Mouse (Mus musculus) naive thymus-derived CD4-positive, alpha-beta T cell, adult 2 months (primary cell): ENCODE data around the gene Gpr142.
A peak's percentile ranks its signal among the peaks of the same experiment; 100 is the strongest.

Source experiments
- DNase-seq: peaks from one replicate; pipeline ENCODE4 v3.0.0-alpha.2; 2011; ENCODE audit warnings: low read depth

Gpr142 gene

GRCm38 (mm10) chr11:114798624-114799023 lies at the start of gene Gpr142:
Gene Gpr142 (plus strand): TSS chr11:114798924.
- no peak for DNase-seq

- DNase-seq: peak; percentile 14
These were observed 33.6 kb upstream of the Gpr142 start, which contains the start of gene Kif19a for GRCm38 (mm10) chr11:114764820-114765818. Gene Kif19a (plus strand): TSS chr11:114765388.

DNA sequence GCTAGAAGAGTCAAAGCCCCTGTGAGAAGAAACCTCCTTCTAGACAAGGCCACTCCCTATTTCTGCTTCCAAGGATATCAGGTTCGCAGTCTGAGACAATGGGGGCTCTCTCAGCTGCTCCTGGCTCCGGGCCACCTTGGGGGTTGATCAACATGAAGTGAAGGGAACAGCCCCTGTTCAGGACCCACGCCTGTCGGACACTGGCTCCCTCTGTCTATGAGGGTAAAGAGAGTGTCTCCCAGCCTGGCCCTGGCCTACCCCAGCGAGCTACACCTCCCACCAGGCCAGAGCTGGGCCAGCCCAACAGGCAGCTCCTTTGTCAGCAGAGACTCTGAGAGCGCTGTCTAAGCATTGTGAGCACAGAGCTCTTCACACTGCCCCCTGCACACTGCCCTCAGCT lies 28.8 kb upstream of the Gpr142 start:
- DNase-seq: no peak

DNA sequence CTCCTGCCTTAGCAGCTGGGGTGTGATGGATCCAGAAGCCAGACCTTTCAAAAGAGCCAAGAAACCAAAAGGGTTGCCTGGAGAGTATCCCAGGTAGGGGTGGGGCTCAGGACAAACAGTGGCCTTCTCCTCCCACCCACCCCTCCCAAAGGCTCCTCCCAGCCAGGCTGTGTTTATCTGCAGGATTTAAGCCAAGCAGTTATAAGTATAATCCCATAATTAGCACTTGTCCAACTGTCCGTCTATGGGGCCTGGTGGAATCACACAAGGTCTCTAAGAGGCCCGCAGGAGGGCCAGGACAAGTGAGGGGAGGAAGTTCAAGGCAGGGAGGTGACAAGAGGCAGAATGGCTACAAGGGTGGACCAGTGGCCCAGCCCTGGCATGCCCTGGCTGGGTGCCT lies 26.8 kb upstream of the Gpr142 start:
- no peak for DNase-seq

- no peak for DNase-seq
These were observed 18.6 kb upstream of the Gpr142 start for GRCm38 (mm10) chr11:114780076-114780475.

DNA sequence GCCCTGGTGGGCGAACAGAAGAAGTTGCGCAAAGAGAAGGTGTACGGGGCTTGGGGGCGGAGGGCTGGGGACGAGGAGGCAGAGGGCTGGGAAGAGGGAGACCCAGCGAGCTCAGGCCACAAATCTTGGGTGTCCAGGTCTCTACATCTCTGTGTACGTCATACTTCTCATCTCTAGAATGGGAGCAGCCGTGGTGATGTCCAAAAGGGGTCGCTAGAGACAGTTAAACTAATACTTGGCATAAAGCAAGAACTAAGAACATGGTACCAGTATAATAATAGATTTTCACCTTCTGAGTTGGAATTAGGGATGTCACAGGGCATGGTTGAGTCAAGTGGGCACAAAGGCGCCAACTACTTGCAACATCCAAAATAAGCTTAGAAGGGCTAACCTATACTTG lies 12.8 kb upstream of the Gpr142 start:
- no peak for DNase-seq

GRCm38 (mm10) chr11:114786326-114786725 lies 12.4 kb upstream of the Gpr142 start:
- no peak for DNase-seq

DNA sequence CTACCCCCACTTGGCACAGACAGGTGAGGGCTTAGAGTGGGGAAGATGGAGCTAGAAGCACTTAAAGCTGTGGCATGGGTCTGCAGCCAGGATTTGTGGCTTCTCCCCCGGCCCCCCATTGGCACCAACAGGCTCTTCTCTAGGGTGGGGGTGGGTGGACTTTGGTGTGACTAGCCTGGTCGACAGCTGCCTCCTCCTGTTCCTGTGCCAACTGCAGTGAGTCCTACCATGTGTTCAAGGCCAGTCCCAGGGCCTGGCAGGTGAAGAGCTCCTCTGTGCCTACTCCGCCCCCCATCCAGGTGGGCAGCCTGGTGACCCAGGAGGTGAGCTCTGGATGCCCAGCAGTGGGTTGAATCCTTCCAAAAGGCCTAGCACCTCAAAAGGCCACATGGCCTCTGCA lies 11.1 kb upstream of the Gpr142 start:
- no peak for DNase-seq

- DNase-seq: peak; percentile 79
These were observed 9.5 kb upstream of the Gpr142 start for GRCm38 (mm10) chr11:114789061-114789714.

- DNase-seq: no peak
These were observed 9.0 kb upstream of the Gpr142 start for GRCm38 (mm10) chr11:114789716-114790115.

- no peak for DNase-seq
These were observed 8.6 kb upstream of the Gpr142 start for GRCm38 (mm10) chr11:114790171-114790570.

DNA sequence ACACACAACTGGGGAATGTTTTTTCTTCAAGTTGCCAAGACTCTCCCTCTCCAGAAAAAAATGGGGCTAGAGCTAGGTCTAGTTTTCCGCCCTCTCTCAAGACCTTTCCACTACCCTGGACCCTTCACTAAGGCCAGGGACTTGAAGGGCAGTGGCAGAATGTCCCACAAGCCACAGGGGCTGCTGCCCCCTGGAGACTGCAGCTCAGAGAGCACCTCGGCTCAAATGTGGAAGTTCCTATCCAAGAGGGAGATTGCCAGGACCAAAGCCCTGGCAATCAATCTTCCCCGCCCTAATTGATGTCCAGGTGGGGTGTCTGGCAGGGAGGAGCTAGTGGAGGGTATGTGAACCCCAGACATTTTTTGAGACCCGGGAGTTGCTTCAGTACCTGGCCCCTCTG lies 7.9 kb upstream of the Gpr142 start:
- no peak for DNase-seq

GRCm38 (mm10) chr11:114791351-114791889 lies 7.3 kb upstream of the Gpr142 start:
- DNase-seq: no peak

- DNase-seq: no peak
These were observed 6.8 kb upstream of the Gpr142 start for GRCm38 (mm10) chr11:114791891-114792411.

DNA sequence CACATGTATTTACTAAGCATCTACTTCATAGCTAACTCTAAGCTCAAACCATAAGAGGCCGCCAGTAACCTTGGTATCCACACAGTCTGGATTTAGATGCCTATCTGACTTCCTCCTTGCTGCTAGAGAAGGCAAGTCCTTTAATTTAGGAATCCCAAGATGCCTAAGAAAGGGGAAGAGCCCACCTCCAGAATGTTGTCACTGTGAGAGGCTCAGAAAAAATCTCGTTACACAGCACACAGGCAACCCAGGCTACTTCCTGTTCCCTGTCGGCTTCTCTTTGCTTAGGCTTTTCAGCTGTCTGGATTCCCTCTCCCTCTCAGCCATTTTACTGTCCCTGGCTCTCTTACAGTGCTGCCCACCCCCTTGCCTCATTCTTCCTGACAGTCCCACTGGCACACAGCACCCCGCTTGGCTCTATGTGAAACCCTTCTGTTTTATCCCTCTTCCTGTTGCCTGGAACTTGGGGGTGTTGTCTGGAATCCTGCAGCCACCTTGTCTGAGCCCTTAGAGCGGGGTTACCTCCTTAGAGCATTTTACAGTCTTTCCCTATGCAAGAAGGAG lies 5.7 kb upstream of the Gpr142 start:
- no peak for DNase-seq

GRCm38 (mm10) chr11:114793868-114794545 lies 4.7 kb upstream of the Gpr142 start:
- DNase-seq: no peak

GRCm38 (mm10) chr11:114794691-114795090 lies 4.0 kb upstream of the Gpr142 start:
- DNase-seq: no peak

DNA sequence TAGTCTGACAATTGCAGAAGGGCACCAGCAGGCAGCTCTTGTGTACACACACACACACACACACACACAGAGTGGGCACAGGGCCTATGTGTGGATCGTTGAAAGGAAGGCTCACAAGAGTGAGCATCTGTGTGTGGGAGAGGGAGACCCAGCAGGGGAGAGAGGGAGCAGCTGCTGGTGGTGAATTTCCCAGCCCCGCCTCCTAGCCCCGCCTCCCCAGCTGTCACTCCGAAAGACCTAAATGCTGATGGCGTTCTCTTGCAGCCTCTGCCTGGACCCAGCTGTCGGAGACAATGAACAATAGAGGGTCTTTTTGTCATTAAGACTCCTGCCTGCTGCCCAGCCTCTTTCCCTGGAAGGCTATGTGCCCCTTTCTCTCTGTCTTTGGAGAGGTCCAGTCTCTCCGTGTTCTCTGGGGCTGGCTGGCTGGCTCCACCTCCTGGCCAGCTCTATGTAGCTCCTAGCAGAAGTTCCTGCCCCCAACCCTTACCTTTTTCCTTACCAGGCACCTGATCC lies 3.4 kb upstream of the Gpr142 start:
- DNase-seq: no peak

DNA sequence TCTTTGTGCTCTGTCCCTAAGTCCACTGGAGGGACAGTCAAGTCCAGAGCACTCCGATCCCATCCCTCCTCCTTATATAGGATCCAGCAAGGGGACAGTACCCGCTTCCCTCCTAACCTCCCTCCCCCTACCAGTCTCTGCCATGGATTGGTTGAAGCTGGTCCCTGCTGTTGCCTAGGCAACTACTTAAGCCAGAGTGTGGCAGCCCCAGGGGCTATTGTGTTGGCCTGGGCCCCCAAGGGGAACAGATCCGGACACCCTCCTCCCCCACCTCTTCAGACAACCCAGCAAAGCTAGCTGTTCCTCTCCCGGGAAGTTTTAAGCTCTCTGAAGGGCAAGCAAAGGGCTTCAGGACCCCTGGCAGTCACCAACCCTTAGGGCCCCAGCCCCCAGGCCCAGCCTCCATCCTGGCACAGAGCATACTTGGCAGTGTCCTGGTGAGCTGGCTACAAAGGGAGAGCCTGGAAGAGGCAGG lies 2.8 kb upstream of the Gpr142 start, which contains the start of gene Btbd17:
Btbd17 (minus strand) TSS at position 98 of the 475 bp plus-strand sequence.
- no peak for DNase-seq

GRCm38 (mm10) chr11:114797176-114797575 lies 1.5 kb upstream of the Gpr142 start:
- no peak for DNase-seq

DNA sequence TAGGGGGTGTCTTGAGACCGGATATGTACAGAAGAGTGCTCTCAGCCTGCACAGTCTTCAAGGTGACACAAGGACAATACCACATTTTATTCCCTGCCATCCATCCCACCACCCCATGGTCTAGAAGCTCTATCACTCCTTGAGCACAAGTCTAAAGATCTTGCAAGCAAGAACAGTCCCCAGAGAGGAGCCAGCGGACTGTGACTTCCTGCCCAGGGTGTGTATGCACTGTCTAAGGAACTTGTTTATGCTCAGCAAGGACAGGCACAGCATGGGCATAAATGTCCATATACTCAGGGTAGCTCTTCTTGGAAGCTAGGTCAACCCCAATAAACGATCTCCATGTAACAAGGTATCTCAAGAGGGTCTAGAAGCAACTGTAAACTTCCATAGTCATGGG lies 743 bp upstream of the Gpr142 start:
- no peak for DNase-seq
